Mouse (Mus musculus): Measurements from ENCODE around the gene Bmp7. TPM values are rescaled to one million over a fixed set of nuclear protein-coding genes. Genes with fewer than 3 reads are reported as not detected.

Bmp7 gene
- polyA plus RNA-seq, 1 experiment from 2014 or later: 17.3 TPM

DNA sequence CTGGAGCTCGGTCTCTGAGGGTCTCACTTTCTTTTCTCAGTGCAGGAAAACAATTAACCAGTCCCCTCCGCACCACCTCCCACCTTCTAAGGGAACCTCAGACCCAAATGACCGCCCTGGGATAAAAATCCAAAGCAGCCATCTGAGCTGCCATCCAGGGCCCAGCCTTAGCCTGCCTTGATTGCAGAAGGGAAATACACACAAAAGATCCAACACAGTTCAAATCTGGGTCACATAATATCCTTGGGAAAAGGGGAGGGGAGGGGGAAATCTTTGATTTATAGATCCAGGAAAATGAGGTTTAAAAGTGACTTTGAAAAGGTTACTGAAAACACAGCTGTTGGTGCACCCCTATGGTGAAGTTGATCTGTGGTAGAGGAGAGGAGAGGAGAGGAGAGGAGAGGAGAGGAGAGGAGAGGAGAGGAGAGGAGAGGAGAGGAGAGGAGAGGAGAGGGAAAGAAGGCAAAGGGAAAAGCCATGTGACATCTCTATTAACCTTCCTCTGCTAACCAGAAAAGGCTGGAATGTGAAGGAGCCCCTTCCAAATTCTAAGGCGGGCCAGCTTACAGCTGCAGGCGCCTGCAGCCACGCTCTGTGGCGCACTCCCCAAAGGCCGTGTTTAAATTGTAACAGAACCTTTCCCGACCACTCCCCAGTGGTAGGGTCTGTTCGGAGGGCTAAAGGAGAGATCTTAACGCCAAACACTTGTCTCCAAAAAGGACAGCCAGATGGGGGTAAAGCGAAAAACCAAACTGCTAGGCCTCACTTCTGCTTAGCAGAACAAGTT is 4.2 kb downstream of the Bmp7 start:
- H3K4me3 ChIP-seq (ENCODE audit: low read depth, low read length): no peak overlapping the region
- peak; percentile 90 for DNase-seq (ENCODE audit: low spot score, missing footprints)
- H3K27me3 ChIP-seq (ENCODE audit: control insufficient read depth, insufficient read depth, low read length): peaks cover 71% of the 10 kb centered on the region
- WGBS: 7% methylated on average over 12 of the region's 12 CpGs
- no peaks in the 10 kb centered on the region for H3K9me3 ChIP-seq (ENCODE audit: control insufficient read depth, low read length)
- no peaks in the 10 kb centered on the region for H3K36me3 ChIP-seq (ENCODE audit: control insufficient read depth, insufficient read depth, low read length)
- H3K9ac ChIP-seq (ENCODE audit: low read length): no peak overlapping the region; the same call in 1 of the 2 replicates
- H3K27ac ChIP-seq (ENCODE audit: low read depth, low read length): peak overlapping the region; percentile 61
- peak overlapping the region; percentile 44; the same call in 1 of the 2 replicates for H3K4me2 ChIP-seq
- peaks cover 63% of the 10 kb centered on the region for H3K4me1 ChIP-seq (ENCODE audit: control insufficient read depth, insufficient read depth, low read length)
- ATAC-seq (ENCODE audit: low FRiP score): no peak

DNA sequence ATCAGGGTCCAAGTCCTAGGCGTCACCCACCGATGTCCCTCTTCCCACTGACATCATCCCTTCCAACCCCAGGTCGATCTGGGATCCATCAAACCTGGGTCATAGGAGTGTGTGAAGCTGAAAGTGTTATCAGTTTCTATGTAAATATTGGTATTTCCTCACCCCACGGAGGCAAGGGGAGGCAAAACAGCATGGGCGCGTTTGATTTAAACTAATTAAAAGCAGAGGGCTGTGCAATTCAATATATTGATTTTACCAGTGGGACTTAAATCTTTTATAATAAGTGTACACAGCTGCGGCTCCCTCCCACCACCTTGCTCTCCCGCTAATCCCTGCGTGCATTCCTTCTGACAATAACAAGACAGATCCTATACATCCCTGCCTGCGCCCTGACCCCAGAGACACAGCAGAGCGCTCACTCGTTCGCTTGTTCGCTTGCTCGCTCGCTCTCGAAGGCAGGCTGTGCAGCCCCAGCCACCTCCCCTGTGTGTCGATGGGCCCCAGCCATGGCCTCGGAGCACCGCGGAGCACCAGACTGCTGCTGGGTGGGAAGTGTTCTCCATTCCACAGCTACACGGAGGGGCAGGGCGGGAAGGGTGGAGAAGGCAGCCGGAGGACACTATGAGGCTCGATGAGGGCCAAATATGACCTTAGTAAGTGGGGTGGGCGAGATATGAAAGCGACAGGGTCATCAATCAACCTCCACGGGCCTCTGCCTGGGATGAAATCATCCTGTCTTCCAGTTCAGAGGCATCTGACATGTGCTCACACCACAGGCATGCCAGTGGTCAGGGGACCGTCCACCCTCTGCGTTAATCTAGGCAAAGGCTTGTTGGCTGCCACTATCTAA is 5.0 kb downstream of the Bmp7 start:
- DNase-seq (ENCODE audit: low spot score, missing footprints) (peak; percentile 94), ATAC-seq (ENCODE audit: low FRiP score) (peak; percentile 75)
- Histone ChIP-seq H3K27ac (ENCODE audit: low read depth, low read length) (peak overlapping the region; percentile 61), H3K4me3 (ENCODE audit: low read depth, low read length) (peak overlapping the region; percentile 9), H3K4me2 (peak overlapping the region; percentile 44), H3K4me1 (ENCODE audit: control insufficient read depth, insufficient read depth, low read length) (peaks cover 57% of the 10 kb centered on the region), H3K9me3 (ENCODE audit: control insufficient read depth, low read length) (no peaks in the 10 kb centered on the region), H3K36me3 (ENCODE audit: control insufficient read depth, insufficient read depth, low read length) (no peaks in the 10 kb centered on the region), H3K9ac (ENCODE audit: low read length) (peak overlapping the region; percentile 40; the same call in 1 of the 2 replicates), H3K27me3 (ENCODE audit: control insufficient read depth, insufficient read depth, low read length) (peaks cover 62% of the 10 kb centered on the region)
- WGBS: 2% methylated on average over 30 of the region's 30 CpGs

DNA sequence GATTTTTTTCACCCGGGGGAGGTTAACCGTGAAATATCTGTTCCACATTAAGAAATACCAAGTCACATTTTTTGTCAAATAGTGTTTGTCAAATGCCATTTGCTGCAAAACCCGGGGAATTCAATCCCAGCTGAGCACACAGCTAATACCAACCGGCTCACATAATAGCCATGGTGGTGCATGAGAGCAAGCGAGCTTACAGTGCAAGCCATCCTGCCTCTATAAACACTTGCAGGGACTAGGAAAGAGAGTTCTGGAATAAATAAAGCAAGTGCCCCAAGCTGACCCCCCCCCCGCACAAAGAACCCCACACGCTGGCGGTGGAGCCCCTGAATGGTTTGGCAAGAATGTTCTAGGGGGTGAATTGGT is 5.7 kb downstream of the Bmp7 start:
- Histone ChIP-seq H3K4me3 (ENCODE audit: low read depth, low read length) (peak overlapping the region; percentile 18), H3K36me3 (ENCODE audit: control insufficient read depth, insufficient read depth, low read length) (no peaks in the 10 kb centered on the region), H3K27me3 (ENCODE audit: control insufficient read depth, insufficient read depth, low read length) (peaks cover 55% of the 10 kb centered on the region), H3K9me3 (ENCODE audit: control insufficient read depth, low read length) (no peaks in the 10 kb centered on the region), H3K4me1 (ENCODE audit: control insufficient read depth, insufficient read depth, low read length) (peaks cover 50% of the 10 kb centered on the region), H3K4me2 (peak overlapping the region; percentile 44), H3K9ac (ENCODE audit: low read length) (peak overlapping the region; percentile 9; the same call in 1 of the 2 replicates), H3K27ac (ENCODE audit: low read depth, low read length) (peak overlapping the region; percentile 57)
- WGBS: 1% methylated on average over 8 of the region's 8 CpGs
- DNase-seq (ENCODE audit: low spot score, missing footprints) (peak; percentile 94), ATAC-seq (ENCODE audit: low FRiP score) (no peak)

DNA sequence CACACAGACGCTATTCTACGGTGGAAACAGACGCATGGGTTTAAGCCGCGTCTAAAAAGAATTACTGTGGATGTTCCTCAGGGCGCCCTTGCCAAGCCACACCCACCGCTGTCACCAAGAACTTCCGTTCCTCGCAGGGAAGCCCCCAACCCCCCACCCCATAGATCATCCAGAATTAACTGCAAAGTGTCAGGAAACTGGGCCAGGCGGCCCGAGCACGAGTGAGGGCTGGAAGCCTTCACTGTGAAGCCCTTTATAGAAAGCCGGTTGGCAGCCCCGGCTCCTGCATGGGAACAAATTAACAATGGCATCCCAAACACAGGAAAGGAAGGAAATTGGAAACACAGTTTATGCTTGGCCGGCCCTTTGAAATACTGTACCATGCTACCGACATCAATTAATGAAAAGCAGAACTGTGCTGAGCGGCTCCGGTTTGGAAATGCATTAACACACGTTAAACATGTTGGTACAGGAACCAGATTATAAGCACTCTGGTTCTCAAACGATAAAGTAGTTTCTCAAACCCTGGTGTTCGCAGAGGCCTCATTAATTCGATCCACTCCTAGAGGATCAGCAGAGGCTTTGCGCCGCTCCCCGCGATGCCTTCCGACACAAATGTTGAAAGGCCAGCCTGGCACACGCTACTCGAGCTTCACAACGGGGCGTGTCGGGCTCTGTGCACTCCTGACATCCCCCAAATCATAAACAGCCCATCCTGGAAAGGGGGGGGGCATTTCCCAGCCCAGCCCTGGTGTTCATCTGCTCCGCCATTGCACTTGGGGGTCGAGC is 6.3 kb downstream of the Bmp7 start:
- DNase-seq (ENCODE audit: low spot score, missing footprints) (peak; percentile 94), ATAC-seq (ENCODE audit: low FRiP score) (peak; percentile 23; the same call in 1 of the 2 replicates)
- Histone ChIP-seq H3K9me3 (ENCODE audit: control insufficient read depth, low read length) (no peaks in the 10 kb centered on the region), H3K4me2 (peak overlapping the region; percentile 44), H3K27ac (ENCODE audit: low read depth, low read length) (peak overlapping the region; percentile 57), H3K9ac (ENCODE audit: low read length) (peak overlapping the region; percentile 9; the same call in 1 of the 2 replicates), H3K27me3 (ENCODE audit: control insufficient read depth, insufficient read depth, low read length) (peaks cover 49% of the 10 kb centered on the region), H3K4me1 (ENCODE audit: control insufficient read depth, insufficient read depth, low read length) (peaks cover 45% of the 10 kb centered on the region), H3K36me3 (ENCODE audit: control insufficient read depth, insufficient read depth, low read length) (no peaks in the 10 kb centered on the region), H3K4me3 (ENCODE audit: low read depth, low read length) (peak overlapping the region; percentile 18)
- WGBS: 1% methylated on average over 34 of the region's 34 CpGs

DNA sequence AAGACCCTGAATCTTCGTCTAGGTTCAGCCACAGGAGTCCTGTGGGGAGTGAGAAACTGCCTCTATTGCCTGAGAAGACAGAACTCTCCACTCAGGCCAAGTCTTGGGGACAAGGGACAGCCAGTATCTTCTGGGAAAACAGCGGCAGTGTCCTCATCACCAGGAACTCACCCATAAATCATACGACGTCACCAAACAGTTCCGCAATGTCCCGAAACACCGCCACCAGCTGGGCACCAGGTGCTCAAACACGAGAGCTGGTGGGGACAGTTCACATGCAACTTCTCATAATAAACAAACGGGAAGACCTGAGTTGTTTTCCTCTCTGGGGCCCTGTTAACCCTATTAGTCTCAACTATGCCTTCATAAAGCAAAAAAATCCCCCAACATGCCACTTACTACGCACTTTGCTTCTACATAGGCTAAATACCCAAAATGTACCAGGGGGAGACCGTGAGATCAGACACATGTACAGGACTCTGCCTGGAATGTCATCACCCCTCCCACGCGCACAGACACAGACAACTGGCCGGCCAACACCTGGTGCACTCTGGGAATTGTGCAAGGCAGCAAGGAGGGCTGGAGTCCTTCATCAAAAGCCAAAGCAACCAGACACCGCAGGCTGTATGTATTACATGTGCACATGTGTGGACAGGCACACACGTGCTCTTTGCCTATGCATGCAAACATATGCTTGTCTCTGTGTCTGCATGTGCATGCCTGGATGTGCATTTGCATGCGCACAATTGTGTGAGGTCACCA is 8.8 kb downstream of the Bmp7 start:
- peaks cover 30% of the 10 kb centered on the region for H3K4me1 ChIP-seq (ENCODE audit: control insufficient read depth, insufficient read depth, low read length)
- ATAC-seq (ENCODE audit: low FRiP score): no peak
- no peaks in the 10 kb centered on the region for H3K9me3 ChIP-seq (ENCODE audit: control insufficient read depth, low read length)
- no peaks in the 10 kb centered on the region for H3K36me3 ChIP-seq (ENCODE audit: control insufficient read depth, insufficient read depth, low read length)
- H3K27ac ChIP-seq (ENCODE audit: low read depth, low read length): no peak overlapping the region
- DNase-seq (ENCODE audit: low spot score, missing footprints): no peak
- H3K4me3 ChIP-seq (ENCODE audit: low read depth, low read length): no peak overlapping the region
- peaks cover 24% of the 10 kb centered on the region for H3K27me3 ChIP-seq (ENCODE audit: control insufficient read depth, insufficient read depth, low read length)
- 85% methylated on average over 17 of the region's 17 CpGs for WGBS
- no peak overlapping the region for H3K9ac ChIP-seq (ENCODE audit: low read length)
- H3K4me2 ChIP-seq: no peak overlapping the region

DNA sequence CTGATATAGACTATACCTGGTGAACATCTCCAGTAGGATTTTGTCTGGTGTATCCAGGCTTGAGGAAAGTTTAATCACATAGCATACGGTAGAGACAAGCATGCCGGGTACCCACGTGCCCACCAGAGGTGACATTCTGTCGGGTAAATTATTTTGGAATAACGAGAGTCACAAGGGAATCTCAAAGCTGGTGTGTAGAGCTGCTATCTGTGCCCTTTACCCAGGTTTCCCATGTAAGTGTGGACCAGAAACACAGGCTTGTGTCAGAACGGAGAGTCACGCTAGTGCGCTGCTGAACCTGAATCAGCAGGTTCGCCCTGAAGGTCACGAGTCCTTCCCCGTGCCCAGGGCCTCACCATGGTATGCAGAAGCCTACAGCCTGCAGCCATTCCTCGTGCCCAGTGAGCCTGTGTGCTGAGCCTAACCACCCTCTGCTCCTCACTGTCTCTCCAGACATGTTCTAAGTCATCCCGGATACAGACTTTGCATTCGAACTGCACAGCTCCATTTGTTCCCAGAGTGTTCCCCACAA is 10.2 kb downstream of the Bmp7 start:
- 85% methylated on average over 14 of the region's 14 CpGs for WGBS
- Histone ChIP-seq H3K4me3 (ENCODE audit: low read depth, low read length) (no peak overlapping the region), H3K27ac (ENCODE audit: low read depth, low read length) (no peak overlapping the region), H3K36me3 (ENCODE audit: control insufficient read depth, insufficient read depth, low read length) (no peaks in the 10 kb centered on the region), H3K4me2 (no peak overlapping the region), H3K27me3 (ENCODE audit: control insufficient read depth, insufficient read depth, low read length) (peaks cover 12% of the 10 kb centered on the region), H3K4me1 (ENCODE audit: control insufficient read depth, insufficient read depth, low read length) (peaks cover 18% of the 10 kb centered on the region), H3K9ac (ENCODE audit: low read length) (no peak overlapping the region), H3K9me3 (ENCODE audit: control insufficient read depth, low read length) (no peaks in the 10 kb centered on the region)
- ATAC-seq (ENCODE audit: low FRiP score) (no peak), DNase-seq (ENCODE audit: low spot score, missing footprints) (no peak)

DNA sequence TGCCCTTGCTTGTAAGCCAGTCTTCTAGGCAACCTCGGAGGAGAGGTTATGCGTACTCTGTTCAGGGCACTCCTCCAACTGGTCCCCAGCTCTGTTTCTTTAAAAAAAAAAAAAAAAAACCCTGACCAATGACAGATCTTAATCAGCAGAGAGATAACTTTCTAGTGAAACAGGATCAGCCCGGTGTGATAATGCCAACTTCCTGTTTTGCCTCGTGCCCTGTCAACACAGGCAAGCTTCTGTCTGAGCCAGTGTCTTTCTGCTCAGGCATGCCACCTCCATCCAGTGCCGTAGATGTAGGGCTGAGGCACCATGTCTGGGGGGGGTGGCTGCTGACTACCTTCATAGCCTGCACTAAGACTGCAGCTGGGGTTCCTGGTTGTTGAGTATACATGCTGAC is 12.5 kb downstream of the Bmp7 start:
- H3K4me2 ChIP-seq: no peak overlapping the region
- WGBS: 89% methylated on average over 5 of the region's 5 CpGs
- H3K27ac ChIP-seq (ENCODE audit: low read depth, low read length): no peak overlapping the region
- no peak overlapping the region for H3K9ac ChIP-seq (ENCODE audit: low read length)
- peaks cover 4% of the 10 kb centered on the region for H3K27me3 ChIP-seq (ENCODE audit: control insufficient read depth, insufficient read depth, low read length)
- H3K4me1 ChIP-seq (ENCODE audit: control insufficient read depth, insufficient read depth, low read length): peaks cover 2% of the 10 kb centered on the region
- H3K36me3 ChIP-seq (ENCODE audit: control insufficient read depth, insufficient read depth, low read length): no peaks in the 10 kb centered on the region
- H3K9me3 ChIP-seq (ENCODE audit: control insufficient read depth, low read length): no peaks in the 10 kb centered on the region
- ATAC-seq (ENCODE audit: low FRiP score) (no peak), DNase-seq (ENCODE audit: low spot score, missing footprints) (no peak)
- H3K4me3 ChIP-seq (ENCODE audit: low read depth, low read length): no peak overlapping the region

DNA sequence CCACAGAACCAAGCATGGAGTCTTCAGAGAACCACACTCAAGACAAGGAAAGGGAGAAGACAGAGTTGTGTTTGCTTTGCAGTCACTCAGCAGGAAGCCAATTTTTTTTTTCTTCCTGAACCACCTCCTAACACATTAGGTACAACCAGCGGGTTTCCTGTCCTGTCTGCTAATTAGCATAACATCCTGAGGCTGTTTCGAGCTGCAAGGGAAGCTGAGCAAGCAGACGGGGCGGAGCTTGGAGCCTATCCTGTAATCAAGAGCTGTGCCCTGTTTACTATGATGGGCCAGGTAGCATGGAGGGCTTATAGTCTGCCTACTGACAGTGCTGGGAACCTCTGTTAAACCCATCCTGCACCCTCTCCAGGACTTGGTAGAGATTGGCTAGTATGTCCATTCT is 13.8 kb downstream of the Bmp7 start:
- Histone ChIP-seq H3K27me3 (ENCODE audit: control insufficient read depth, insufficient read depth, low read length) (peaks cover under 1% of the 10 kb centered on the region; the same call in 1 of the 2 replicates), H3K9ac (ENCODE audit: low read length) (no peak overlapping the region), H3K36me3 (ENCODE audit: control insufficient read depth, insufficient read depth, low read length) (no peaks in the 10 kb centered on the region), H3K27ac (ENCODE audit: low read depth, low read length) (no peak overlapping the region), H3K4me1 (ENCODE audit: control insufficient read depth, insufficient read depth, low read length) (no peaks in the 10 kb centered on the region), H3K4me2 (no peak overlapping the region), H3K9me3 (ENCODE audit: control insufficient read depth, low read length) (no peaks in the 10 kb centered on the region), H3K4me3 (ENCODE audit: low read depth, low read length) (no peak overlapping the region)
- no peak for DNase-seq (ENCODE audit: low spot score, missing footprints)
- ATAC-seq (ENCODE audit: low FRiP score): no peak
- 81% methylated on average over 4 of the region's 4 CpGs for WGBS
